Mouse (Mus musculus) embryo, embryonic 9.5 days (tissue): ENCODE measurements around the gene Tigit.

Source experiments
- DNase-seq: peaks from one replicate; pipeline ENCODE4 v3.0.0-alpha.2; 2017; ENCODE audit errors: extremely low spot score

Tigit gene

GRCm38 (mm10) chr16:43663978-43664579 lies at the start of gene Tigit:
TSS of gene Tigit (minus strand) at chr16:43664146.
- no peak for DNase-seq

- no peak for DNase-seq
Observed at GRCm38 (mm10) chr16:43711361-43711760, 47.4 kb upstream of the Tigit start.

- DNase-seq = no peak
Observed at GRCm38 (mm10) chr16:43710651-43711050, 46.7 kb upstream of the Tigit start.

- DNase-seq = no peak
Observed at GRCm38 (mm10) chr16:43710134-43710475, 46.2 kb upstream of the Tigit start.

- DNase-seq = no peak
Observed at GRCm38 (mm10) chr16:43709432-43710133, 45.6 kb upstream of the Tigit start.

- DNase-seq = no peak
Observed at GRCm38 (mm10) chr16:43709062-43709413, 45.1 kb upstream of the Tigit start.

- DNase-seq = no peak
Observed at GRCm38 (mm10) chr16:43708335-43709061, 44.6 kb upstream of the Tigit start.

- peak; percentile 20 for DNase-seq
Observed at GRCm38 (mm10) chr16:43701765-43702504, 38.0 kb upstream of the Tigit start.

GRCm38 (mm10) chr16:43700575-43700974 lies 36.6 kb upstream of the Tigit start:
- DNase-seq = no peak

GRCm38 (mm10) chr16:43698735-43699649 lies 35.0 kb upstream of the Tigit start:
- no peak for DNase-seq

- no peak for DNase-seq
Observed at GRCm38 (mm10) chr16:43697772-43698171, 33.8 kb upstream of the Tigit start.

- DNase-seq = no peak
Observed at GRCm38 (mm10) chr16:43695852-43696251, 31.9 kb upstream of the Tigit start.

GRCm38 (mm10) chr16:43694104-43694503 lies 30.2 kb upstream of the Tigit start:
- no peak for DNase-seq

GRCm38 (mm10) chr16:43692611-43693010 lies 28.7 kb upstream of the Tigit start:
- no peak for DNase-seq

GRCm38 (mm10) chr16:43691741-43692140 lies 27.8 kb upstream of the Tigit start:
- DNase-seq = no peak

- DNase-seq = no peak
Observed at GRCm38 (mm10) chr16:43690912-43691311, 27.0 kb upstream of the Tigit start.

GRCm38 (mm10) chr16:43690211-43690690 lies 26.3 kb upstream of the Tigit start:
- DNase-seq = no peak

GRCm38 (mm10) chr16:43687968-43688367 lies 24.0 kb upstream of the Tigit start:
- DNase-seq = no peak

- DNase-seq = no peak
Observed at GRCm38 (mm10) chr16:43674400-43674799, 10.5 kb upstream of the Tigit start.

GRCm38 (mm10) chr16:43672697-43673096 lies 8.8 kb upstream of the Tigit start:
- no peak for DNase-seq

GRCm38 (mm10) chr16:43671972-43672371 lies 8.0 kb upstream of the Tigit start:
- DNase-seq = no peak
